Mouse (Mus musculus) liver, adult 2 months (tissue): Measurements from ENCODE around the gene Inppl1.

Experiments
- CTCF ChIP-seq: fragments of 200-500 bp; IDR thresholded peaks from 2 replicates; pipeline ENCODE4 v1.5.1; 2011; ENCODE audit warnings: low read depth, low read length, control low read depth
- POLR2A ChIP-seq: fragments of 200-500 bp; IDR thresholded peaks from 2 replicates; pipeline ENCODE4 v1.6.1; 2011; ENCODE audit warnings: low read length, control low read depth; ENCODE audit not compliant: insufficient read depth; ENCODE audit errors: extremely low read depth

- TF ChIP-seq CTCF = no peak
- no peak for TF ChIP-seq POLR2A
Observed at GRCm38 (mm10) chr7:101834903-101835302, 3.1 kb downstream of the Inppl1 start.
